Mouse (Mus musculus) ES-Bruce4 (cell line): ENCODE results near the gene Fkbp1a.

Source experiments
- EP300 ChIP-seq: IDR thresholded peaks from 2 replicates; pipeline ENCODE4 v1.6.1; 2011; ENCODE audit warnings: low read depth, low read length; ENCODE audit not compliant: insufficient read depth
- POLR2A ChIP-seq: IDR thresholded peaks from one replicate; pipeline ENCODE4 v1.8.1; 2011; ENCODE audit warnings: low read length; ENCODE audit not compliant: insufficient read depth

DNA sequence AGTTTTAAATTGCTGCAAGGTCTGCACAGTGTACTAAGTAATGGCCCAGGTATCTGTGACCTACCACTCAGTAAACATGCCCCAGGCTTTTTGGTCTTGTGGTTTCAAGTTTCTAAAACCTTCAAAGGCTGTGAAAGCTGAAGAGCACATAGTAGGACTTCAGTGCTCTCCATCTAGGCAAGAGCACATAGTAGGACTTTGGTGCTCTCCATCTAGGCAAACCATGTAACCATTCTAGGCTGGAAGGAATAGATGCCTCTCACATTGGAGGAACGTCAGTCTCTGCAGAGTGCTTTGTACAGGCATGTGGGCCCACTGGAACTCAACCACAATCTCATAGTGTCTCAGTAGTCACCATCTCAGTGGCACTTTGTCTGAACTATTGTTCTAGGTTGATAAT, 21.7 kb downstream of the Fkbp1a start:
- no peak for TF ChIP-seq POLR2A
- TF ChIP-seq EP300: no peak
